Mouse (Mus musculus) forebrain, embryonic 11.5 days (tissue): ENCODE measurements at regions not wholly inside any gene's neighbourhood (a gene's known extent, or its start where the extent isn't known, plus 50 kb on each side); places are given as distances from the start of the nearest gene placed in this dataset.

ENCODE experiments used
- ATAC-seq: fragments of 200-750 bp; cut with Nextera tagmentation; replicated peaks from 2 replicates; pipeline ENCODE4 v1.8.0; 2017; ENCODE audit warnings: moderate TSS enrichment; ENCODE audit not compliant: low FRiP score
- DNase-seq: peaks from one replicate; pipeline ENCODE4 v3.0.0-alpha.2; 2017; ENCODE audit warnings: low spot score
- H3K27ac ChIP-seq: fragments of 300-500 bp; sonication (generic); 2 replicates; pipeline ENCODE4 v1.5.1; 2014; ENCODE audit warnings: low read depth, low read length
- H3K27me3 ChIP-seq: fragments of 300-500 bp; sonication (generic); 2 replicates; pipeline ENCODE4 v1.6.1; 2014; ENCODE audit warnings: mild to moderate bottlenecking, low read length, mixed read lengths; ENCODE audit not compliant: control insufficient read depth, insufficient read depth
- H3K36me3 ChIP-seq: fragments of 300-500 bp; sonication (generic); 2 replicates; pipeline ENCODE4 v1.6.1; 2014; ENCODE audit warnings: mild to moderate bottlenecking, low read length, moderate library complexity, mixed read lengths; ENCODE audit not compliant: control insufficient read depth, insufficient read depth
- H3K4me1 ChIP-seq: fragments of 300-500 bp; sonication (generic); replicated peaks from 2 replicates; pipeline ENCODE4 v1.6.1; 2014; ENCODE audit warnings: low read length, mixed read lengths; ENCODE audit not compliant: control insufficient read depth, insufficient read depth
- H3K4me2 ChIP-seq: fragments of 300-500 bp; sonication (generic); 2 replicates; pipeline ENCODE4 v1.6.1; 2014; ENCODE audit warnings: low read depth, mild to moderate bottlenecking, low read length, moderate library complexity, mixed read lengths; ENCODE audit not compliant: severe bottlenecking
- H3K4me3 ChIP-seq: fragments of 300-500 bp; sonication (generic); 2 replicates; pipeline ENCODE4 v1.5.1; 2014; ENCODE audit warnings: low read depth, low read length
- H3K9ac ChIP-seq: fragments of 300-500 bp; sonication (generic); 2 replicates; pipeline ENCODE4 v1.6.1; 2014; ENCODE audit warnings: low read length
- H3K9me3 ChIP-seq: fragments of 300-500 bp; sonication (generic); 2 replicates; pipeline ENCODE4 v1.6.1; 2016; ENCODE audit warnings: low read length, mixed read lengths; ENCODE audit not compliant: control insufficient read depth
- WGBS: fragments of 180-500 bp; shearing (Covaris S2); extraction: QIAGEN DNeasy Blood & Tissue Kit; methylation state at CpG from one replicate; pipeline ENCODE4 v1.1.7; 2014; 5-methylcytosine and 5-hydroxymethylcytosine counted together

DNA sequence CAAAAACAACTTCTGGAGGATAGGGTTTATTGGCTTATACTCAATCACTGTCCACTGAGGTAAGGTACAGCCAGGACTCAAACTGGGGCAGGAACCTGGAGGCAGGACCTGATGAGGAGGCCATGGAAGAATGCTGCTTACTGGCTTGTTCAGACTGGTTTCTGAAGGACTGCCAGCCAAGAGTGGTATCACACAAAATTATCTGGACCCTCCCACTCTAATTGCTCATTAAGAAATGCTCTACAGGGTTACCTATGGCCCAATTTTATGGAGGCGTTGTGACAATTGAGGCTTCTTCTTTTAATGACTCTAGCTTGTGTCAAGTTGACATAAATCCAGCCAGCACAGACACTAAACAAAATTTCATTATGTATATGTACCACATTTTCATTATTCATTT is 158.5 kb upstream of the Gm11042 start:
- no peaks in the 10 kb centered on the region for H3K4me1 ChIP-seq
- DNase-seq (no peak), ATAC-seq (no peak)
- no peaks in the 10 kb centered on the region for H3K9me3 ChIP-seq
- H3K9ac ChIP-seq = no peak overlapping the region
- H3K27me3 ChIP-seq = no peaks in the 10 kb centered on the region
- no peak overlapping the region for H3K27ac ChIP-seq
- H3K4me3 ChIP-seq = no peak overlapping the region
- WGBS = 85% methylated on average over 1 of the region's 1 CpGs
- no peak overlapping the region for H3K4me2 ChIP-seq
- no peaks in the 10 kb centered on the region for H3K36me3 ChIP-seq

DNA sequence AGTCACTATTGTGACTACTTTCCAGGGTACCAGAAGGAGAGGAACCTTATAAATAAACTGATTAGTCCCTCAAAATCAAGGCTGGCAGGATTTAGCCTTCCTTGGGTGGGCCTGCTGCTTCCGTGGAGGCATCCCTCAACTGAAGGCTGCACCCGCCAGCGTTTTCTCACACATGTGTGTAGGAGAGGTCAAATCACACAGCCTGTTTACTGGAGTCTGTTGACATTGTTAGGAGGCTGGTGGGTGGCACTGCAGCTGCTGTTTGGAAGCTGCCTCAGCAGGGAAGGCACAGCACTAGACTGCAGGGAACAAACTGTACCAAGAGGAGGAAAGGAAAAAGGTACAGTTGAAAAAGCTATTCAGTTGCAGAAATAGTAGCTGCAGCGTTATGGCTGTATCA is 142.3 kb upstream of the Gm11042 start:
- Histone ChIP-seq H3K4me2 (no peak overlapping the region), H3K4me1 (no peaks in the 10 kb centered on the region), H3K27ac (no peak overlapping the region), H3K27me3 (no peaks in the 10 kb centered on the region), H3K9ac (no peak overlapping the region), H3K36me3 (no peaks in the 10 kb centered on the region), H3K4me3 (no peak overlapping the region), H3K9me3 (no peaks in the 10 kb centered on the region)
- no peak for DNase-seq
- 51% methylated on average over 4 of the region's 4 CpGs for WGBS
- no peak for ATAC-seq

DNA sequence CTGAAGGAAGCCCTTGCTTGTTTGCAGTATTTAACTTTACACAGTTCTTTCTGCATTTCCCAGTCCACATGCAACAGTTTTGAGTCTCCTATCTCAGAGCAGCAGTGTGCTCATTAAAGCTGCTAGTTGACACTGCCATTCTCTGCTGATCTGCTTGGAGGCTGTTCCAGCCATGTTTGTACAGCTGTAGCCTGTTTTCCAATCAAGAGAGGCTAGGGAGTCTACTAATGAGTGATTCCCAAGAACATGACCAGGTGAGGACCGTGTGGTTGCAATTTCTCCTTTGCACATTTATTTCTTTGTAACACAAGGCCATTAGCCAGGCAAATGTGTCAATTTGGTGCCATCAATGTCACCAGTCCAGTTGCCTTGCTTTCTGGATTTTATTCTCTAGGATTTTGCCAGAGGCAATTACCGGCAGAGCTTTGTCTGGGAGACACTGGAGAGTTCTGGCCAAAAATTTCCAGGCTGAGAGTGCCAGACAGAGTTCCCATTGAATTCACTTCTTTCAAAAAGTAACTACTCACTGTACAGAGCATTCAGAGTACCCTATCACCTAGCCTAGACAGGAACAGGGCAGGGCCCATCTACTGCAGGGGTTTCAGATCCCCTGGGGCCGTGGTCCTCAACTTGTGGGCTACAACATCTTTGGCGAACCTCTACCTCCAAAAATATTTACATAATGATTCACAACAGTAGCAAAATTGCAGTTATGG is 136.3 kb upstream of the Gm11042 start:
- no peaks in the 10 kb centered on the region for H3K27me3 ChIP-seq
- no peak for DNase-seq
- 77% methylated on average over 4 of the region's 4 CpGs for WGBS
- no peak overlapping the region for H3K9ac ChIP-seq
- no peak overlapping the region for H3K27ac ChIP-seq
- H3K4me3 ChIP-seq = no peak overlapping the region
- H3K4me1 ChIP-seq = no peaks in the 10 kb centered on the region
- no peak overlapping the region for H3K4me2 ChIP-seq
- H3K36me3 ChIP-seq = no peaks in the 10 kb centered on the region
- H3K9me3 ChIP-seq = no peaks in the 10 kb centered on the region
- no peak for ATAC-seq

DNA sequence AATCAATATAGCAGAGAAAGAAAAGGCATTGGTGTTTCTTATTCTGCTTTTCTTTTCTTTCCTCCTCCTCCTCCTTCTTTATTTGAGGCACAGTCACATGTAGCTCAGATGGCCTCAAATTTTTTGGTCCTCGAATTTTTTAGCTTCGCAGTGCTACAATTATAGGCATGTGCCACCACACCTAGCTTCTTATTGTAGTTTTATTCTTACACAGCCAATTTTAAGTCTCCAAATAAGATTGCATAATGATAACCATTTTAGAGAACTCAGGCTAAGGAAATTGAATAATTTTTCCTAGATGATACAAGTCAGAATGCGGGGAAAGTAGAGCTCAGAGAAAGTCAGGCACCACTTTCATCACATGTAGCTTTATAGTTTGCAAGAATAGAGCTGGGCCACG is 132.1 kb upstream of the Gm11042 start:
- no peak for ATAC-seq
- Histone ChIP-seq H3K27ac (no peak overlapping the region), H3K4me1 (no peaks in the 10 kb centered on the region), H3K9ac (no peak overlapping the region), H3K4me2 (no peak overlapping the region), H3K4me3 (no peak overlapping the region), H3K27me3 (no peaks in the 10 kb centered on the region), H3K36me3 (no peaks in the 10 kb centered on the region), H3K9me3 (no peaks in the 10 kb centered on the region)
- WGBS = 89% methylated on average over 4 of the region's 4 CpGs
- no peak for DNase-seq

DNA sequence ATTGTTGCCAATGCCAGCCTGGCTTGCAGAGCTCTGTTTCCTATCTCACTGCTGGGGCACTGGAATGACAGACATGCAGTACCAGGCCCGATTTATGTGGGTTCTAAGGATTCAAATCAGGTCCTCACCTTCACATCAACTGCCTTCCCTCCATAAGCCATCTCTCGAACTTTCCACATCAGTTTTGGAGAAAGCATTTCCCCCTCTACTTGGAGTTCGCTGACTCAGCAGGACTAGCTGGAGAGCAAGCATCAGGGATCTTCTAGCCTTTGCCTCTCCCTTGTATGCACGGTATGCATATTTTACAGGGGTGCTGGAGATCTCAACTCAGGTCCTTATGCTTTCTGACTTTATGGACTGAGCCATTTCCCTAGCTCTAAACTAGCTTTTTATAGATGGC is 118.7 kb upstream of the Gm11042 start:
- DNase-seq = no peak
- Histone ChIP-seq H3K4me2 (no peak overlapping the region), H3K27me3 (no peaks in the 10 kb centered on the region), H3K4me3 (no peak overlapping the region), H3K27ac (no peak overlapping the region), H3K4me1 (no peaks in the 10 kb centered on the region), H3K36me3 (no peaks in the 10 kb centered on the region), H3K9ac (no peak overlapping the region), H3K9me3 (no peaks in the 10 kb centered on the region)
- no peak for ATAC-seq
- 87% methylated on average over 4 of the region's 4 CpGs for WGBS

DNA sequence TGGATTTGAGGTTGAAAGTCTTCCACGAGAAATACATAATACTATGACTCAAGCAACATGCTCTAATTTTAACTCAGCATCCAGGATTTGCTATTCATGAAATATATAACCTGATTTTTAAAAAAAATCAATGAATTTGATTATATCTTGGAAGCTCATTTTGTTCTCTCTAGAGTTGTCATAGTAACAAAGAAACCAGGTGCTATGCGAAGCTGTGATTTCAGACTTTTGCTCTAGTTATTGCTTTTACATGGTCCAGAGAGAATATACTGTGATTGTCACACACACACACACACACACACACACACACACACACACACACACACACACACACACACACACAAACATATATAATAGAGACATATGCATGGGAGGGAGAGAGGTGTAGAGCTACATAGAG is 98.5 kb upstream of the Gm11042 start:
- H3K27ac ChIP-seq = no peak overlapping the region
- H3K4me1 ChIP-seq = no peaks in the 10 kb centered on the region
- ATAC-seq (no peak), DNase-seq (no peak)
- no peak overlapping the region for H3K9ac ChIP-seq
- H3K27me3 ChIP-seq = no peaks in the 10 kb centered on the region
- WGBS = 91% methylated on average over 2 of the region's 2 CpGs
- H3K4me2 ChIP-seq = no peak overlapping the region
- H3K36me3 ChIP-seq = no peaks in the 10 kb centered on the region
- H3K9me3 ChIP-seq = no peaks in the 10 kb centered on the region
- H3K4me3 ChIP-seq = no peak overlapping the region

DNA sequence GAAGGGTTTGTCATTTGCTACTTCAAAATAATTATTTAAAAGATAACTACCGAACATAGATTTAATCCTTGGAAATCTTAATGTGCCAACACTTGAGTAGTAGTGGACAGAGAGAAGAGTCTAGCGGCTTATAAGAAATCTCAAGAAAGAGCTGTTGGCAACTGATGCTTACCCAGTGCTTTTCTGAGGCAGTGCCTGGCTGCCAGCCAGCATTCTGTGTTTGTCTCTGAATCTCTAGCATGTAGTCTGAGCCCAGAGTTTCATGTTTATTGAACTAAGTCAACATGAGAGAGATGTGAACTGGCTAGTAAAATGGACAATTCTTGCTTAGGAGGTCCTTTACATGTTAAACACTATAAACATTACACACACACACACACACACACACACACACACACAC is 94.3 kb upstream of the Gm11042 start:
- H3K9ac ChIP-seq = no peak overlapping the region
- H3K27ac ChIP-seq = no peak overlapping the region
- no peak overlapping the region for H3K4me2 ChIP-seq
- no peak for ATAC-seq
- 96% methylated on average over 2 of the region's 2 CpGs for WGBS
- no peaks in the 10 kb centered on the region for H3K27me3 ChIP-seq
- no peaks in the 10 kb centered on the region for H3K9me3 ChIP-seq
- H3K36me3 ChIP-seq = no peaks in the 10 kb centered on the region
- H3K4me3 ChIP-seq = no peak overlapping the region
- DNase-seq = no peak
- H3K4me1 ChIP-seq = no peaks in the 10 kb centered on the region

DNA sequence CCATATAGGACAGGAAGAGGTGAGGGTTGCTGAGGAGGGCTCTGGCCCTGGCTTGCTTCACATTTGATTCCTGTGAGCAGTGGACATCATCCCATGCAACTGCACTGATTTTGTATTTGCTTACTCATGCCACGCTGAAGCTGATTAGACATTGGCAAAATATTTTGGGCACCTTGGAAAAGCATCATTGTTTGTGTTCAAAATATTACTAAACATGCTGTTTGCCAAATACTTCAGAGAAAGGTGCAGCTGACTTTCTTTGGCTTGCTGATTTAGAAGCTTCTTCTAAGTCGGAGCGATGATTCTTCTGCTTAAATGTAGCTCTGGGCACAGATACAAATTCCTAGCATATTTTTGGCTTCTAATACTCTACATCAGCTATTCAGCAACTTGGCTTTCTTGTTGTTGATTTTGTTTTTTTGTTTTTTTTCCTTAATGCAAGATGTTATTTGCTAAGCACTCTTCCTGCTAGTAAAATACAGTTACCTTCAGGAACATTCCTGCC is 91.4 kb upstream of the Gm11042 start:
- Histone ChIP-seq H3K4me1 (no peaks in the 10 kb centered on the region), H3K4me3 (no peak overlapping the region), H3K9ac (no peak overlapping the region), H3K36me3 (no peaks in the 10 kb centered on the region), H3K27ac (no peak overlapping the region), H3K9me3 (no peaks in the 10 kb centered on the region), H3K27me3 (no peaks in the 10 kb centered on the region), H3K4me2 (no peak overlapping the region)
- 90% methylated on average over 3 of the region's 3 CpGs for WGBS
- ATAC-seq (no peak), DNase-seq (no peak)

DNA sequence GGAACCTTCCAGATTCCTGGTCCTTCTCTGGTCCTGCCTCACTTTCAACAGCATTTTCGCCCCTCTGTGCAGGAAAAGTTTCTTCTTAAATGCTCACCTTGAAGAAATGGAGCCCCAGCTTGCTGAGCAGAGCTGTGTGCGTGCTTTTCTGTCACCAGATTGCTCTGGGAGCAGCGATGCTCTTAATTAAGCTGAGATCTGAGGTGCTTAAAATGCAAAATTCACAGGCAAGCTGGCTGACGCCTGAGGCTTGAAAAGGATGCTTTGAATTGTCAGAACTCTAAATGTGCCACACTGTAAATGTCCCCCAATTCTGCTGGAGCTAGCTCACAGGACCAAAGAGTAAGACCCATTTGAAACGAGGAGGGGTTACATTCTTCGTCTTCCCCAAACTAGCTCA is 73.6 kb upstream of the Gm11042 start:
- Histone ChIP-seq H3K4me1 (no peaks in the 10 kb centered on the region), H3K4me3 (no peak overlapping the region), H3K27ac (no peak overlapping the region), H3K36me3 (no peaks in the 10 kb centered on the region), H3K9me3 (no peaks in the 10 kb centered on the region), H3K9ac (no peak overlapping the region), H3K27me3 (no peaks in the 10 kb centered on the region), H3K4me2 (no peak overlapping the region)
- DNase-seq = no peak
- ATAC-seq = no peak
- 75% methylated on average over 6 of the region's 6 CpGs for WGBS
